19 mouse cellular contexts compared by ENCODE assay signal in genomic region chr9:91373811-91374575, GRCm38 (mm10). TPM values are rescaled to one million over a fixed set of nuclear protein-coding genes. Genes with fewer than 3 reads are reported as not detected.
DNase-seq lines count a peak whose midpoint lies in the region; ATAC-seq and TF ChIP-seq lines count a peak whose summit lies in the region.
"Had no signal": no experiment of that assay in that cellular context is flagged by ENCODE, and none has a peak within 500 bp of the region (broad histone marks: within the 10 kb centered on the region; RNA-seq: fewer than 3 reads in every experiment).

No protein-coding gene starts in this region.

- peaks cover 22% of the 10 kb centered on the region for H3K4me1 ChIP-seq in forebrain, embryonic 12.5 days
- H3K4me1 ChIP-seq in forebrain, postnatal 0 days (ENCODE audit: insufficient read depth) = no peaks in the 10 kb centered on the region
- peaks cover 6% of the 10 kb centered on the region; the same call in 1 of the 2 replicates for H3K4me1 ChIP-seq in hindbrain, embryonic 14.5 days (replicated peaks; ENCODE audit: control insufficient read depth, insufficient read depth, low read length)
- H3K4me1 ChIP-seq in midbrain, postnatal 0 days (ENCODE audit: insufficient read depth, low read length) = no peaks in the 10 kb centered on the region
- H3K4me1 ChIP-seq in thymus, adult 2 months (replicated peaks; ENCODE audit: control insufficient read depth, insufficient read depth, low read length) = no peaks in the 10 kb centered on the region
- H3K4me1 ChIP-seq: embryonic facial prominence, embryonic 12.5 days had no signal

- TF ChIP-seq POLR2A in thymus, adult 2 months (IDR thresholded peaks at IDR 0.05; ENCODE audit: control insufficient read depth, extremely low read depth, insufficient read depth, low read length, poor library complexity) = no peak

- H3K9ac ChIP-seq in forebrain, embryonic 12.5 days = peak overlapping the region; percentile 33; the same call in 1 of the 2 replicates
- H3K9ac ChIP-seq in forebrain, postnatal 0 days = no peak overlapping the region
- no peak overlapping the region for H3K9ac ChIP-seq in hindbrain, embryonic 14.5 days
- no peak overlapping the region for H3K9ac ChIP-seq in midbrain, postnatal 0 days (replicated peaks; ENCODE audit: low read length, poor library complexity, severe bottlenecking)
- H3K9ac ChIP-seq: embryonic facial prominence, embryonic 12.5 days; intestine, embryonic 15.5 days; lung, embryonic 14.5 days had no signal

- H3K4me2 ChIP-seq in forebrain, embryonic 12.5 days = peak overlapping the region; percentile 11
- no peak overlapping the region for H3K4me2 ChIP-seq in forebrain, postnatal 0 days (ENCODE audit: low read depth)
- peak overlapping the region; percentile 28 for H3K4me2 ChIP-seq in hindbrain, embryonic 14.5 days (replicated peaks)
- H3K4me2 ChIP-seq in midbrain, postnatal 0 days (ENCODE audit: low read depth, low read length, poor library complexity, severe bottlenecking) = no peak overlapping the region
- H3K4me2 ChIP-seq: embryonic facial prominence, embryonic 12.5 days; intestine, embryonic 15.5 days; lung, embryonic 14.5 days had no signal

- TF ChIP-seq CTCF in forebrain, postnatal 0 days (IDR thresholded peaks at IDR 0.05; ENCODE audit: low read depth) = no peak
- no peak for TF ChIP-seq CTCF in midbrain, postnatal 0 days (IDR thresholded peaks at IDR 0.05)
- no peak for TF ChIP-seq CTCF in thymus, adult 2 months (IDR thresholded peaks at IDR 0.05; ENCODE audit: borderline replicate concordance, control insufficient read depth, extremely low read depth, insufficient read depth, low read length, poor library complexity)

- WGBS in forebrain, embryonic 12.5 days = 38% methylated on average over 3 of the region's 3 CpGs
- WGBS in forebrain, postnatal 0 days = 38% methylated on average over 3 of the region's 3 CpGs
- 29% methylated on average over 3 of the region's 3 CpGs for WGBS in hindbrain, embryonic 14.5 days
- WGBS in midbrain, postnatal 0 days = 49% methylated on average over 3 of the region's 3 CpGs
- WGBS in thymus, adult 2 months = 31% methylated on average over 3 of the region's 3 CpGs

- H3K36me3 ChIP-seq in forebrain, embryonic 12.5 days (replicated peaks) = no peaks in the 10 kb centered on the region
- no peaks in the 10 kb centered on the region for H3K36me3 ChIP-seq in forebrain, postnatal 0 days (ENCODE audit: insufficient read depth)
- H3K36me3 ChIP-seq in hindbrain, embryonic 14.5 days (replicated peaks; ENCODE audit: control insufficient read depth, insufficient read depth) = no peaks in the 10 kb centered on the region
- H3K36me3 ChIP-seq in midbrain, postnatal 0 days (ENCODE audit: insufficient read depth, low read length) = no peaks in the 10 kb centered on the region
- H3K36me3 ChIP-seq in thymus, adult 2 months (ENCODE audit: control insufficient read depth, insufficient read depth, low read length) = no peaks in the 10 kb centered on the region
- H3K36me3 ChIP-seq: embryonic facial prominence, embryonic 12.5 days; intestine, embryonic 15.5 days had no signal

- H3K9me3 ChIP-seq in forebrain, embryonic 12.5 days = no peaks in the 10 kb centered on the region
- no peaks in the 10 kb centered on the region for H3K9me3 ChIP-seq in forebrain, postnatal 0 days (ENCODE audit: low read length)
- no peaks in the 10 kb centered on the region for H3K9me3 ChIP-seq in hindbrain, embryonic 14.5 days (ENCODE audit: control insufficient read depth, low read length)
- no peaks in the 10 kb centered on the region for H3K9me3 ChIP-seq in midbrain, postnatal 0 days (ENCODE audit: low read length)
- H3K9me3 ChIP-seq: embryonic facial prominence, embryonic 12.5 days; intestine, embryonic 15.5 days had no signal

- H3K27ac ChIP-seq in forebrain, embryonic 12.5 days = peak overlapping the region; percentile 46; the same call in 1 of the 2 replicates
- H3K27ac ChIP-seq in forebrain, postnatal 0 days (ENCODE audit: low read depth, low read length) = no peak overlapping the region
- H3K27ac ChIP-seq in hindbrain, embryonic 14.5 days = peak overlapping the region; percentile 69
- H3K27ac ChIP-seq in midbrain, postnatal 0 days (ENCODE audit: low read depth, low read length) = no peak overlapping the region
- H3K27ac ChIP-seq in thymus, adult 2 months (ENCODE audit: control insufficient read depth, insufficient read depth, low read length) = no peak overlapping the region
- H3K27ac ChIP-seq: embryonic facial prominence, embryonic 12.5 days; heart, adult 2 months; intestine, embryonic 15.5 days; stomach, postnatal 0 days had no signal

- ATAC-seq in forebrain, embryonic 12.5 days (ENCODE audit: low FRiP score) = no peak
- ATAC-seq in forebrain, postnatal 0 days = no peak
- ATAC-seq in hindbrain, embryonic 14.5 days (ENCODE audit: low FRiP score) = no peak
- no peak for ATAC-seq in midbrain, postnatal 0 days (ENCODE audit: low FRiP score)
- ATAC-seq: intestine, embryonic 15.5 days had no signal

- no peak for DNase-seq in forebrain, postnatal 0 days
- peak; percentile 73 to 74 for DNase-seq in cerebellum, postnatal 14 days
- DNase-seq in hindbrain, embryonic 14.5 days (ENCODE audit: low spot score) = no peak
- peak; percentile 61 for DNase-seq in midbrain, postnatal 0 days (ENCODE audit: low spot score)
- no peak for DNase-seq in thymus, adult 2 months
- no peak for DNase-seq in heart, postnatal 4 days
- DNase-seq: heart, adult 2 months; kidney, postnatal 10 days; layer of hippocampus, adult 9-11 months; liver; lung, embryonic 14.5 days; right cerebral cortex, postnatal 14 days; thymus, postnatal 4 days had no signal

- H3K27me3 ChIP-seq in forebrain, embryonic 12.5 days = peaks cover 92% of the 10 kb centered on the region
- H3K27me3 ChIP-seq in forebrain, postnatal 0 days (ENCODE audit: insufficient read depth, low read length) = peaks cover 77% of the 10 kb centered on the region
- H3K27me3 ChIP-seq in hindbrain, embryonic 14.5 days (ENCODE audit: control insufficient read depth, insufficient read depth, low read length) = peaks cover 98% of the 10 kb centered on the region
- H3K27me3 ChIP-seq in midbrain, postnatal 0 days (ENCODE audit: insufficient read depth, low read length) = peaks cover 70% of the 10 kb centered on the region
- H3K27me3 ChIP-seq in thymus, adult 2 months (ENCODE audit: control insufficient read depth, insufficient read depth, low read length) = peaks cover 9% of the 10 kb centered on the region; the same call in 1 of the 2 replicates

- no peak overlapping the region; the same call in 1 of the 2 replicates for H3K4me3 ChIP-seq in forebrain, embryonic 12.5 days (replicated peaks)
- H3K4me3 ChIP-seq in forebrain, postnatal 0 days (ENCODE audit: low read depth, low read length) = no peak overlapping the region
- no peak overlapping the region for H3K4me3 ChIP-seq in hindbrain, embryonic 14.5 days (replicated peaks; ENCODE audit: low read length)
- H3K4me3 ChIP-seq in midbrain, postnatal 0 days (ENCODE audit: low read depth, low read length) = no peak overlapping the region
- H3K4me3 ChIP-seq in thymus, adult 2 months (ENCODE audit: control insufficient read depth, insufficient read depth, low read length) = no peak overlapping the region
- H3K4me3 ChIP-seq: embryonic facial prominence, embryonic 12.5 days; heart, adult 2 months; intestine, embryonic 15.5 days had no signal

RNA-seq across cellular contexts. Expression of gene Zic1, which starts 8.4 kb away (rescaled TPM):
- polyA plus RNA-seq in forebrain, embryonic 12.5 days (2016; fragmentation: Nextera tagmentation; extraction: Ambion mirVana) = 13.9 and 14.4 TPM in 2 replicates
- total RNA-seq in forebrain, postnatal 0 days (2014; rRNA removed) = 65.4 and 127 TPM in 2 replicates
- polyA plus RNA-seq in forebrain, postnatal 0 days (2015; fragmentation: Nextera tagmentation; extraction: Ambion mirVana) = 4.4 and 8.9 TPM in 2 replicates
- 21.4 and 25.1 TPM in 2 replicates for polyA plus RNA-seq in hindbrain, embryonic 14.5 days (2014; fragmentation: Nextera tagmentation; extraction: Ambion mirVana)
- 91.8 and 146 TPM in 2 replicates for total RNA-seq in midbrain, postnatal 0 days (2014; rRNA removed)
- polyA plus RNA-seq in midbrain, postnatal 0 days (2015; fragmentation: Nextera tagmentation; extraction: Ambion mirVana) = 4.1 and 8.2 TPM in 2 replicates
- 0.19 and 0.28 TPM in 2 replicates for polyA plus RNA-seq in thymus, adult 2 months (2012; rRNA removed)
- total RNA-seq in heart, postnatal 4 days (2021) = not detected
- total RNA-seq: heart, adult 2 months had no signal
- polyA plus RNA-seq: heart, postnatal 0 days; intestine, embryonic 15.5 days; lung, embryonic 14.5 days; stomach, postnatal 0 days had no signal

RNA-seq across cellular contexts. Expression of gene Zic4, which starts 11.8 kb away (rescaled TPM):
- polyA plus RNA-seq in forebrain, embryonic 12.5 days (2016; fragmentation: Nextera tagmentation; extraction: Ambion mirVana) = 56.4 and 60.5 TPM in 2 replicates
- 44.3 and 99.2 TPM in 2 replicates for total RNA-seq in forebrain, postnatal 0 days (2014; rRNA removed)
- polyA plus RNA-seq in forebrain, postnatal 0 days (2015; fragmentation: Nextera tagmentation; extraction: Ambion mirVana) = 24.7 and 48.1 TPM in 2 replicates
- polyA plus RNA-seq in hindbrain, embryonic 14.5 days (2014; fragmentation: Nextera tagmentation; extraction: Ambion mirVana) = 47.8 and 54.9 TPM in 2 replicates
- 54.7 and 73.4 TPM in 2 replicates for total RNA-seq in midbrain, postnatal 0 days (2014; rRNA removed)
- 22.2 and 33.5 TPM in 2 replicates for polyA plus RNA-seq in midbrain, postnatal 0 days (2015; fragmentation: Nextera tagmentation; extraction: Ambion mirVana)
- not detected in 2 replicates for polyA plus RNA-seq in thymus, adult 2 months (2012; rRNA removed)
- total RNA-seq in heart, postnatal 4 days (2021) = not detected
- total RNA-seq: ES-E14; heart, adult 2 months had no signal
- polyA plus RNA-seq: heart, adult 2 months; heart, postnatal 0 days; intestine, embryonic 15.5 days; lung, embryonic 14.5 days; stomach, postnatal 0 days had no signal

Comparison
In these comparisons a context has a peak if more than half of its experiments do, and no peak if none do; other contexts are left out.
1. H3K27ac ChIP-seq: peak in forebrain, embryonic 12.5 days (single experiment) and hindbrain, embryonic 14.5 days (single experiment); none in forebrain, postnatal 0 days (single experiment), midbrain, postnatal 0 days (single experiment) and thymus, adult 2 months (single experiment).
2. H3K4me2 ChIP-seq: peak in forebrain, embryonic 12.5 days (single experiment) and hindbrain, embryonic 14.5 days (single experiment); none in forebrain, postnatal 0 days (single experiment) and midbrain, postnatal 0 days (single experiment).
3. DNase-seq: peak in cerebellum, postnatal 14 days (2 of 2) and midbrain, postnatal 0 days (single experiment); none in forebrain, postnatal 0 days (single experiment), hindbrain, embryonic 14.5 days (single experiment), thymus, adult 2 months (single experiment) and heart, postnatal 4 days (single experiment).
4. RNA of gene Zic4, which starts 11.8 kb away (polyA plus RNA-seq): 56.4 to 60.5 TPM in forebrain, embryonic 12.5 days, 24.7 to 48.1 TPM in forebrain, postnatal 0 days, 47.8 to 54.9 TPM in hindbrain, embryonic 14.5 days and 22.2 to 33.5 TPM in midbrain, postnatal 0 days; not detected in thymus, adult 2 months; every median in the first group is over 10 times any median in the second.